Mouse (Mus musculus): ENCODE measurements around the gene Rpl9-ps6. TPM values are rescaled to one million over a fixed set of nuclear protein-coding genes. Genes with fewer than 3 reads are reported as not detected.

Rpl9-ps6 gene
- total RNA-seq, 2 experiments from 2014 or later: 105 to 204 TPM

DNA sequence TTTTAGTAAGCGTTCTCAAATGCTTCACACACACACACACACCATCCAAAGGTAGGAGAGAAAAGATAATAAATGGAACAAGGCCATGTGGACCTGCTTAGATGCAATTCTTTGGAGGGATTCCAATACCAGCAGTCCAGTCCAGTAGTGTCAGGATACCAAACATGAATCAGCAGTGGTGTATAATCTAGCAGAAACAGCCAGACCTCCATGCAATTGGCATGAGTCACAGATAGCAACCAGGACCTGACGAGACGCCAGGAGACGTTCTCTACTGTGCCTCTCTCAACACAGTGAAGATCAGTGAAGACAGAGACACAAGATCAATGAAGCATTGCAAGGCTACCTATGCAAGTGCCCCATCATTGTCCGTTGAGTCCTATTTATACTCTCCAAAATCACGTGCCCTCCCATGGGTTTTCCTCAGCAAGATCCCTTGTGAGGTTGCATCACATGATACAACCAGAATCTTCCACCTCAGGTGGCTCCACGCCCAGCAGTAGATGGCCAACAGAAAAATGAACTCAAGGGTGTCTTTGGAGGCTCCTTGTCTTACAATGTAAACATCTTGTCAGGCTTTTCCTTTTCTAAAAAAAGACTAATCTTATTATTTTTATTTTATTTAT is 49.6 kb downstream of the Rpl9-ps6 start:
- no peak for ATAC-seq (replicated peaks; ENCODE audit: poor library complexity, severe bottlenecking)

Other genes starting within 250 kb of the Rpl9-ps6 start
- gene Sgms1, start 76.9 kb downstream of the Rpl9-ps6 start, total RNA-seq (2014; fragmentation: Nextera tagmentation): 14.6 and 21.0 TPM in 2 replicates
- 13.2 and 18.1 TPM in 2 replicates for gene Sgms1, start 76.9 kb downstream of the Rpl9-ps6 start, total RNA-seq (2017)
- gene Minpp1, start 19.2 kb upstream of the Rpl9-ps6 start, total RNA-seq (2014; fragmentation: Nextera tagmentation): 36.3 and 45.2 TPM in 2 replicates
- gene Minpp1, start 19.2 kb upstream of the Rpl9-ps6 start, total RNA-seq (2017): 37.9 and 49.9 TPM in 2 replicates
- gene Papss2, start 129.2 kb upstream of the Rpl9-ps6 start, total RNA-seq (2014; fragmentation: Nextera tagmentation): 45.0 and 49.3 TPM in 2 replicates
- 28.9 and 29.5 TPM in 2 replicates for gene Papss2, start 129.2 kb upstream of the Rpl9-ps6 start, total RNA-seq (2017)

Measured in granulocyte monocyte progenitor cell, adult 5-6 weeks (primary cell).